In the genomic region with DNA sequence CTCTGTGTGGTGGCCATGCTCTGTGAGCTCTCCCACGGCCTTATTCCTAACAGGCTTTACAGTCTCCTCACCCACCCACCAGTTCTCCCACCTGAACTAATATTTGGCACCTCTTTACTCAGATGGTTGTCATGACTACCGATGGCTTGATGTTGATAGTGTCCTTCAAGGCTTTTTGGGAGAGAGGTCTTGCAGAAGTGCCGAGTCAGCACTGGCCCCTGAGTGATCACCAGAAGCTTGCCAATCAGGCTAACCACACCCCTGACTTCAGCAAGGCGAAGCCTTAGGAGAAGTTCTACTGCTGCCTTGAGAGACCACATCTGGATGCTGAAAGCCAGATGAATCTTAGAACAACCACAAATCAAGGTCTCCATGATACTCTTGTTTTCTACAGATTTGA, we compare ENCODE assay signal across 10 mouse cellular contexts.
DNase-seq lines count a peak whose midpoint lies in the region; ATAC-seq and TF ChIP-seq lines count a peak whose summit lies in the region.
"Had no signal": no experiment of that assay in that cellular context is flagged by ENCODE, and none has a peak within 500 bp of the region (broad histone marks: within the 10 kb centered on the region; RNA-seq: fewer than 3 reads in every experiment).

No protein-coding gene starts in this region.

- no peak for DNase-seq in heart, embryonic 10.5 days (ENCODE audit: low spot score)
- DNase-seq in heart, postnatal 4 days, result no peak
- DNase-seq in midbrain, postnatal 0 days (ENCODE audit: low spot score), result no peak
- no peak for DNase-seq in cerebellum, postnatal 4 days (ENCODE audit: low spot score in 2 of 2)
- DNase-seq in cerebellum, postnatal 36 days, result no peak
- DNase-seq: adrenal gland, postnatal 10 days; spleen, adult 18-20 months had no signal

- no peak overlapping the region for H3K9ac ChIP-seq in midbrain, embryonic 13.5 days (replicated peaks)
- no peak overlapping the region for H3K9ac ChIP-seq in midbrain, postnatal 0 days (replicated peaks; ENCODE audit: low read length, poor library complexity, severe bottlenecking)
- H3K9ac ChIP-seq in kidney, embryonic 15.5 days, result no peak overlapping the region
- 0 out of 2 replicates have a peak overlapping the region, but pooled peaks have one; percentile 20 for H3K9ac ChIP-seq in stomach, embryonic 16.5 days (ENCODE audit: low read length)

- H3K27ac ChIP-seq in heart, embryonic 10.5 days, result peak overlapping the region; percentile 79; the same call in 1 of the 2 replicates
- peak overlapping the region; percentile 39; the same call in 1 of the 2 replicates for H3K27ac ChIP-seq in midbrain, embryonic 13.5 days
- no peak overlapping the region for H3K27ac ChIP-seq in midbrain, postnatal 0 days (ENCODE audit: low read depth, low read length)
- peak overlapping the region; percentile 88 for H3K27ac ChIP-seq in kidney, embryonic 15.5 days
- H3K27ac ChIP-seq in stomach, embryonic 16.5 days (ENCODE audit: low read length), result peak overlapping the region; percentile 78

- no peaks in the 10 kb centered on the region for H3K36me3 ChIP-seq in heart, embryonic 10.5 days
- H3K36me3 ChIP-seq in midbrain, embryonic 13.5 days, result no peaks in the 10 kb centered on the region
- no peaks in the 10 kb centered on the region for H3K36me3 ChIP-seq in midbrain, postnatal 0 days (ENCODE audit: insufficient read depth, low read length)
- no peaks in the 10 kb centered on the region for H3K36me3 ChIP-seq in kidney, embryonic 15.5 days
- H3K36me3 ChIP-seq in stomach, embryonic 16.5 days (ENCODE audit: control insufficient read depth, insufficient read depth, low read length), result no peaks in the 10 kb centered on the region

- no peaks in the 10 kb centered on the region for H3K27me3 ChIP-seq in heart, embryonic 10.5 days (ENCODE audit: insufficient read depth, poor library complexity, severe bottlenecking)
- H3K27me3 ChIP-seq in midbrain, embryonic 13.5 days, result no peaks in the 10 kb centered on the region
- H3K27me3 ChIP-seq in midbrain, postnatal 0 days (ENCODE audit: insufficient read depth, low read length), result no peaks in the 10 kb centered on the region
- no peaks in the 10 kb centered on the region for H3K27me3 ChIP-seq in kidney, embryonic 15.5 days
- H3K27me3 ChIP-seq in stomach, embryonic 16.5 days (ENCODE audit: control insufficient read depth, insufficient read depth, low read length), result no peaks in the 10 kb centered on the region

- WGBS in heart, embryonic 10.5 days, result 69% methylated on average over 4 of the region's 4 CpGs
- 83% methylated on average over 4 of the region's 4 CpGs for WGBS in midbrain, embryonic 13.5 days
- 77% methylated on average over 4 of the region's 4 CpGs for WGBS in midbrain, postnatal 0 days
- 57% methylated on average over 4 of the region's 4 CpGs for WGBS in kidney, embryonic 15.5 days
- WGBS in stomach, embryonic 16.5 days, result 39% methylated on average over 4 of the region's 4 CpGs

- no peak for TF ChIP-seq CTCF in midbrain, postnatal 0 days (IDR thresholded peaks at IDR 0.05)

- H3K4me3 ChIP-seq in heart, embryonic 10.5 days, result no peak overlapping the region
- no peak overlapping the region for H3K4me3 ChIP-seq in midbrain, embryonic 13.5 days (replicated peaks)
- H3K4me3 ChIP-seq in midbrain, postnatal 0 days (ENCODE audit: low read depth, low read length), result no peak overlapping the region
- H3K4me3 ChIP-seq in kidney, embryonic 15.5 days (replicated peaks), result no peak overlapping the region
- H3K4me3 ChIP-seq in stomach, embryonic 16.5 days (replicated peaks; ENCODE audit: low read length), result no peak overlapping the region

- H3K9me3 ChIP-seq in heart, embryonic 10.5 days, result no peaks in the 10 kb centered on the region
- H3K9me3 ChIP-seq in midbrain, embryonic 13.5 days, result no peaks in the 10 kb centered on the region
- no peaks in the 10 kb centered on the region for H3K9me3 ChIP-seq in midbrain, postnatal 0 days (ENCODE audit: low read length)
- no peaks in the 10 kb centered on the region for H3K9me3 ChIP-seq in kidney, embryonic 15.5 days (replicated peaks)
- no peaks in the 10 kb centered on the region for H3K9me3 ChIP-seq in stomach, embryonic 16.5 days (replicated peaks; ENCODE audit: control insufficient read depth, low read length)

- ATAC-seq in midbrain, embryonic 13.5 days, result no peak
- ATAC-seq in midbrain, postnatal 0 days (ENCODE audit: low FRiP score), result no peak
- ATAC-seq in kidney, embryonic 15.5 days (replicated peaks; ENCODE audit: low FRiP score), result no peak
- no peak for ATAC-seq in stomach, embryonic 16.5 days (ENCODE audit: insufficient read depth, low FRiP score)

- no peak overlapping the region for H3K4me2 ChIP-seq in midbrain, embryonic 13.5 days (replicated peaks)
- H3K4me2 ChIP-seq in midbrain, postnatal 0 days (ENCODE audit: low read depth, low read length, poor library complexity, severe bottlenecking), result no peak overlapping the region
- H3K4me2 ChIP-seq in kidney, embryonic 15.5 days, result no peak overlapping the region
- no peak overlapping the region for H3K4me2 ChIP-seq in stomach, embryonic 16.5 days (ENCODE audit: low read depth, low read length)

- peaks cover 30% of the 10 kb centered on the region for H3K4me1 ChIP-seq in heart, embryonic 10.5 days
- H3K4me1 ChIP-seq in midbrain, embryonic 13.5 days (replicated peaks), result peaks cover 42% of the 10 kb centered on the region
- H3K4me1 ChIP-seq in midbrain, postnatal 0 days (ENCODE audit: insufficient read depth, low read length), result 0 out of 2 replicates have a peak, but pooled peaks cover 7% of the 10 kb centered on the region
- H3K4me1 ChIP-seq in kidney, embryonic 15.5 days, result peaks cover 46% of the 10 kb centered on the region
- H3K4me1 ChIP-seq in stomach, embryonic 16.5 days (ENCODE audit: control insufficient read depth, insufficient read depth, low read length), result peaks cover 36% of the 10 kb centered on the region
